Mouse (Mus musculus): ENCODE measurements around the gene Cyp4a14.
A peak's percentile ranks its signal among the peaks of the same experiment; 100 is the strongest.
"Not testable (repeated sequence)": the region's sequence is repeated elsewhere in the genome, so short reads cannot be mapped to it uniquely, and the experiment has no call there.

Gene Cyp4a14

GRCm38 (mm10) chr4:115496001-115496400 lies at the start of gene Cyp4a14:
Gene Cyp4a14 (minus strand): TSS chr4:115496142.
- no peak for DNase-seq (ENCODE audit: low read depth, low spot score)

GRCm38 (mm10) chr4:115545101-115545500 lies 49.2 kb upstream of the Cyp4a14 start:
- DNase-seq (ENCODE audit: low read depth, low spot score) = no peak

- peak; percentile 84 for DNase-seq (ENCODE audit: low read depth, low spot score)
Measured at GRCm38 (mm10) chr4:115521766-115522165, 25.8 kb upstream of the Cyp4a14 start.

DNA sequence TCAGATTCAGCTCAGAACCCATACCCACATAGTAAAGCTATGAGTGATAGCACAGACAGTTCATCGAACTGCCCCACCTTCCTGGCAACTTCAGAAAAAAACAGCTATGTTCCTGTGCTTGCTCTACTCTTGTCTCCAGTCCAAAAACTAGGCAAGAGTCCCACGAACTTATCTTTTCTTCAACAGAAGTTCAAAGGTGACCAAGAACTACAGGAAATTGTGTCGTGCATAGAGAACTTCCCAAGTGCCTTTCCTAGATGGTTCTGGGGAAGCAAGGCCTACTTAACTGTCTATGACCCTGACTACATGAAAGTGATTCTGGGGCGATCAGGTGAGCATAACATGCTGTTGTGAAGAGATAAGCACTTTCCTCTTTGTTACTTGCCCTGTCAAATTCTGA lies 23.5 kb upstream of the Cyp4a14 start:
- DNase-seq (ENCODE audit: low read depth, low spot score) = no peak

GRCm38 (mm10) chr4:115518000-115518399 lies 22.1 kb upstream of the Cyp4a14 start, which contains the start of gene Cyp4a10:
Gene Cyp4a10 (plus strand): TSS chr4:115518264.
- not testable (repeated sequence) for DNase-seq (ENCODE audit: low read depth, low spot score)

GRCm38 (mm10) chr4:115513964-115514363 lies 18.0 kb upstream of the Cyp4a14 start:
- DNase-seq (ENCODE audit: low read depth, low spot score) = not testable (repeated sequence)

DNA sequence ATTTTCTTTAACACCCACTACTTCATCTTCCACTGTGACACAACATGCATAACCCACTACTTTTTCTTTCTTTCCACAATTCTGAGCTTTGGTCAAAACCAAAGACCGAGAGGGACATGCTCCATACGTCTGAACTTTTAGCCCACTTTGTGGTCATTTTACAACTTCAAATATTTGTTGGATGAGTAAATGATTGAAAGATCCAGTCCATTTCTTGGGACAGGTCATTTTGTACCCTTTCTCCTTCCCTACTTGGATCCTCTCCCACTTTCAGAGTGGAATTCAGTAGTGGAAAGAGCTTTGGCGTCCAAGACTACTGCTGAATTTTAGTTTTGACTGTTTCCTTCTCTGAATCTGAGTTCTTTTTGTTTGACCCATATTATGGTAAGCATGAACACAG lies 1.5 kb upstream of the Cyp4a14 start:
- DNase-seq (ENCODE audit: low read depth, low spot score) = no peak

GRCm38 (mm10) chr4:115481006-115481652 lies 14.8 kb downstream of the Cyp4a14 start:
- no peak for DNase-seq (ENCODE audit: low read depth, low spot score)

DNA sequence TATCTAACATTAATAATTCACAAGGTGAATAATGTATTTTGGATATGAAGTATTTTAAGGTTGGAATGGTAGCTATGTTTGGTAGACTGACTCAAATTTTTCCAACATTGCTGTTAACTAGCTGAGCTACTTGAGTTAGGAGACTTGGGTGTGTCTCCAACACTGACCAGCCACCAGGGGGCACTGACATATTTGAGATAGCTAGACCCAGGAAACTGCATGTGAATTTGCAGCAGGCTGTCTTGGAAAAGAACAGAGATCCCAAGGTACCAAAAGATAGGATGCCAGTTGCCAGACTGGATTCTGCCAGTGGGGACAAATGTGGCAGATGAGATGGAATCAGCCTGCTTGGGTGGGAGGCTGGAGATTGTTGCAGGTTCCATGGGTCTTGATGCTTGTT lies 19.9 kb downstream of the Cyp4a14 start:
- peak; percentile 34 for DNase-seq (ENCODE audit: low read depth, low spot score)

DNA sequence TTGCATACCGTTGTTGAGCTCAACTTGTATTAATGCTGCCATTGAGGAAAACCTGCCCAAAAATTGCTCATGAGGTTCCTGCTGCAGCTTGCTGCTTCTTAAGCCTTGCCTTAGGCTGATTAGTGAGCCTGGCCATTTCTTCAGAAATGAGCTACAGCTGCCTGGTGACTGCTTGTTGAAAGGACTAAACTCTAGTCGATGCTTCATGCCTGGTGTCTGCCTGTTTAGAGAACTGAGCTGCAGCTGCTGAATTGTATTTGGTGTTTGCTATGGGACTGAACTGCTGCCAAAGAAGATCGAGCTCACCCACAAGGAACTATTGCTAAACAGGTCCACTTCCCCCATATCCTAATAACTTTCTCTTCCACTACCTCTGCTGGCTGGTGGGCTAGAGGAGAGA lies 22.4 kb downstream of the Cyp4a14 start:
- DNase-seq (ENCODE audit: low read depth, low spot score) = not testable (repeated sequence)

DNA sequence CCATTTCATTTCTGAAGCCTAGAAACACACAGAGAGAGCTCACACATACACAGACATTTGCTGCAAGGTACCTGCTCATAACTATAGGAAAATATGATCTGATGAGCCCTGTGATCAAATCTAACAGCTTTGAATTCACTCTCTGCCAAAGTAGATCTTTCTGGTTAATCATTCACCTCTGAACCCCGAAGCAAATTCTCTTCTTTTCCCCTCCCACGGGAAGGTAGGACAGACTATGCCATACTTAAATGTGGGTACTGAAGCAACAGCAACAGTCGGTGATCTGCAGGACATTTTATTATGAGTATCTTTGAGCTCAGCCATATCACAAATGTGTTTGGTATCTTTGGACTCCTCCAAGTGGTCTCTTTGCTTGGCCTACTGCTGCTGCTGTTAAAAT lies 43.6 kb downstream of the Cyp4a14 start, which contains the start of gene Cyp4a30b:
Gene Cyp4a30b, plus strand, starts transcription at position 301 of the 400 bp plus-strand sequence.
- DNase-seq (ENCODE audit: low read depth, low spot score) = no peak

- no peak for DNase-seq (ENCODE audit: low read depth, low spot score)
Measured at GRCm38 (mm10) chr4:115450577-115451137, 45.3 kb downstream of the Cyp4a14 start.

Measured in R1 (cell line).